Mouse (Mus musculus) embryo, embryonic 9.5 days (tissue): Measurements from ENCODE around the gene Theg.
A peak's percentile ranks its signal among the peaks of the same experiment; 100 is the strongest.

Experiments used
- DNase-seq: peaks from one replicate; pipeline ENCODE4 v3.0.0-alpha.2; 2017; ENCODE audit errors: extremely low spot score

Gene Theg

GRCm38 (mm10) chr10:79556951-79557350 is 30.2 kb downstream of the Theg start:
- no peak for DNase-seq

GRCm38 (mm10) chr10:79555238-79555724 is 31.9 kb downstream of the Theg start:
- DNase-seq: no peak

- peak; percentile 85 for DNase-seq
Measured at GRCm38 (mm10) chr10:79554330-79555237, 32.5 kb downstream of the Theg start, which contains the start of gene Mier2. TSS of gene Mier2 (minus strand) at chr10:79555199.

- peak; percentile 31 for DNase-seq
Measured at GRCm38 (mm10) chr10:79553691-79554090, 33.4 kb downstream of the Theg start.

GRCm38 (mm10) chr10:79553176-79553575 is 34.0 kb downstream of the Theg start:
- DNase-seq: no peak

- no peak for DNase-seq
Measured at GRCm38 (mm10) chr10:79552531-79552930, 34.6 kb downstream of the Theg start.

GRCm38 (mm10) chr10:79550366-79550765 is 36.8 kb downstream of the Theg start:
- no peak for DNase-seq

GRCm38 (mm10) chr10:79548971-79549723 is 38.0 kb downstream of the Theg start:
- no peak for DNase-seq

GRCm38 (mm10) chr10:79548546-79548945 is 38.6 kb downstream of the Theg start:
- DNase-seq: no peak

- no peak for DNase-seq
Measured at GRCm38 (mm10) chr10:79547148-79547675, 39.9 kb downstream of the Theg start.

- no peak for DNase-seq
Measured at GRCm38 (mm10) chr10:79546483-79546882, 40.6 kb downstream of the Theg start.

GRCm38 (mm10) chr10:79545891-79546290 is 41.2 kb downstream of the Theg start:
- DNase-seq: no peak

- DNase-seq: no peak
Measured at GRCm38 (mm10) chr10:79544631-79545030, 42.5 kb downstream of the Theg start.

GRCm38 (mm10) chr10:79543884-79544597 is 43.1 kb downstream of the Theg start:
- no peak for DNase-seq

GRCm38 (mm10) chr10:79542171-79542570 is 45.0 kb downstream of the Theg start:
- no peak for DNase-seq

GRCm38 (mm10) chr10:79541522-79541921 is 45.6 kb downstream of the Theg start:
- no peak for DNase-seq

- DNase-seq: no peak
Measured at GRCm38 (mm10) chr10:79540746-79541145, 46.4 kb downstream of the Theg start.

- no peak for DNase-seq
Measured at GRCm38 (mm10) chr10:79539701-79540495, 47.2 kb downstream of the Theg start.

- no peak for DNase-seq
Measured at GRCm38 (mm10) chr10:79538873-79539272, 48.3 kb downstream of the Theg start.

- no peak for DNase-seq
Measured at GRCm38 (mm10) chr10:79538323-79538722, 48.8 kb downstream of the Theg start.

GRCm38 (mm10) chr10:79537781-79538180 is 49.4 kb downstream of the Theg start:
- DNase-seq: no peak
